Mouse (Mus musculus): Measurements from ENCODE around the gene Mettl1. TPM values are rescaled to one million over a fixed set of nuclear protein-coding genes. Genes with fewer than 3 reads are reported as not detected.

Gene Mettl1
- 21.7 TPM for polyA plus RNA-seq (2017; shearing (Covaris generic))

DNA sequence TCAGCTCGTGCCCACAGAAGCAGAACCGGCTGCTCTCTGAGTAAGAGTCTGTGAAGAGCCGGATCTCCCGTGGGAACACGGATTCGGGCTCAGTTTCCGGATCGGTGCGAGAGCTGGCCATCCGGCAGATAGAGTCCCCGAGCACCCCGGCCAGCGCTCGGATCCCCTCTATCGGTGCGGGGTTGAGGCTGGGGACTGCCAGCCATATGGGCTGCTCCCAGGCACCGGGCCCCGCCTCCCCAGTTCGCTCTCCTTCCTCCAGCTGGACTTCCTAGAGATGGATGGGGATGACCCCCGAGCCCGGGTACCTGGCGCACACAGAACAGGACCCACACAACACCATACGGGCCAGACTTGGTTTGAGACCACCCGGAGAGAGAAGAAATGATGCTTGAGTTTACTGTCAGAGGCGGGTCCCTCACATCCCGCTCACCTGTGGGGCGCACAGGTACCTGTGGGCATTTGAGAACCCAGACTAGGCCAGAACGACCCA lies at the start of gene Mettl1, which contains the start of gene Eef1akmt3:
TSS of gene Mettl1 (plus strand) at position 141 of the 493 bp plus-strand sequence.
TSS of gene Eef1akmt3 (minus strand) at position 240 of the 493 bp plus-strand sequence.

DNA sequence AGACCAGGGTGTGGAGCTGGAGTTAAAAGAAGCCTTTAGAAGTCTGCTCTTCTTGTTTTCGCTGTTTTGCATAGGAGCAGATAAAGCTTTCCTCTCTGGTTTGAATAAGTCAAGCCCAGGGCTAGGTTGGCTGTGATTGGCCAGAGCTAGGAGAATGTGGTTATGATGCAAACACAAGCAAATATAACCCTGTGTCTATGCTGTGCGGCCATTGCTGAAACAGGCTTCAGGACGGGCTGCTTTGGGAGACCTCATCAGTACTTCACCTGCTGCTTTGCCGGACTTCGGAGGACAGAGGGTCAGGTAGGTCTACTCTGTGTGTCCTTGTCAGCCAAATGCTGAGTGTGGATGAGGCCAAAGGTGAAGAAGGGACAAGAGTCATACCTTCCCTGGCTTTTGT lies 40.7 kb upstream of the Mettl1 start, which contains the start of gene Avil:
TSS of gene Avil (plus strand) at position 181 of the 400 bp plus-strand sequence.

DNA sequence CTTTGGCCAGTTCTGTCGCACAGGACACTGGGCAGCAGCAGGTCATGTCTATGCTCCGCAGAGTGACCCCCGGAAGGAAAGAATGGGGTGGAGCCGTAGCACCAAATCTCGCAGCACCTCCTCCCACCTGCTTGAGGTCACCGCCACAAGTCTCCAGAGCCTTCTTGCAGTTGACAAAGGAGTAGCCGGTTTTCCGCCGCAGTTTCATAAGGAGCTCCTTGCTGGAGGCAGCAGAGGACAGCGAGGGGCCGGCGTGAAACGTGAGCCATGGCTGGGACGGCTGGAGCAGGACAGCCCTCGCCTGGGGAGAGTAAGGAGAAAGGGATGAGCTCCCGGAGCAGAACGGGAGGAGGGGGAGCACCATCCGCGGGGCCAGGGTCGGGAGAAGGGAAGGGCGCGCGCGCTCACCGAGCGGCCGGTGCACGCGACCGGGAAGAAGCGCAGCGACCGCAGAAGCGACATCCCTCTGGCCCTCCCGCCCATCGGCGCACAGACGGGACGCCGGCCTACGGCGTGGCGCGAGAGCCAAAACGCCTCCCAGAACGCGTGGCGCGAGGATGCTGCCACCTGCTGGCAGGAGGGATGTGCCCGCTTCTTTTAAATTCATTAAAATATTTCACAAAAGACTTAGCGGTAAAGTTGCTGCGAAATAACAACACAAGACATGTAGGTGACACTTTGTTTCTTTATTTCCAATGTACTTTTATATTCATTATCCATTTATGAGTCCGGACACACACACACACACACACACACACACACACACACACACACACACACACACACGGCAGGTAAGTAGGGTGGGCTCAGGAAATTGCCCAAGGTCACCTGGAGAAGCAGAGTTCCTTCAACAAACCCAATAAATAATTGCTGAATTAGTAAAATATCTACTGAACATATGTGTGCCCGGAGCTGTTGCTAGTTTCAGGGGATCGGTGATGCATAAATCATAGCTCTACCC lies 10.6 kb upstream of the Mettl1 start, which contains the start of gene Tsfm:
TSS of gene Tsfm (minus strand) at position 505 of the 961 bp plus-strand sequence.

DNA sequence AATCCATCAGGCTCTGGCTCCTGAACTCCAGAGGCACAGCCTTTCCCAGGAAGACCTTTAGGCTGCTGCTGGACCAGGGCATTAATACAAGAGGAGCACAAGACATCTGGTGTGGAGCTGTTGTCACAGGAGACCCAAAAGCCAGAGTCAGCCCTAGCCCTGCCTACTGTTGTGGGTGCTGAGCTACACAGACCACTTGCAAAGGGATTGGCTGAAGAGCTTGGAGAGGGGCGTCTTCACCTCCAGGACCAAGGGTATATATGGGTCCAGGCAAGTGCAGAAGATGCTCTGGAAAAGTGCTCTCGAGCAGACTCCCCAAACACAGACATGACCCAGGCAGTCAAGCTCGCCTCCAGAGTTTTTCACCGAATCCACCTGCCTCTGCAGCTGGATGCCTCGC lies 6.7 kb downstream of the Mettl1 start, which contains the start of gene Cyp27b1:
TSS of gene Cyp27b1 (plus strand) at position 297 of the 400 bp plus-strand sequence.

DNA sequence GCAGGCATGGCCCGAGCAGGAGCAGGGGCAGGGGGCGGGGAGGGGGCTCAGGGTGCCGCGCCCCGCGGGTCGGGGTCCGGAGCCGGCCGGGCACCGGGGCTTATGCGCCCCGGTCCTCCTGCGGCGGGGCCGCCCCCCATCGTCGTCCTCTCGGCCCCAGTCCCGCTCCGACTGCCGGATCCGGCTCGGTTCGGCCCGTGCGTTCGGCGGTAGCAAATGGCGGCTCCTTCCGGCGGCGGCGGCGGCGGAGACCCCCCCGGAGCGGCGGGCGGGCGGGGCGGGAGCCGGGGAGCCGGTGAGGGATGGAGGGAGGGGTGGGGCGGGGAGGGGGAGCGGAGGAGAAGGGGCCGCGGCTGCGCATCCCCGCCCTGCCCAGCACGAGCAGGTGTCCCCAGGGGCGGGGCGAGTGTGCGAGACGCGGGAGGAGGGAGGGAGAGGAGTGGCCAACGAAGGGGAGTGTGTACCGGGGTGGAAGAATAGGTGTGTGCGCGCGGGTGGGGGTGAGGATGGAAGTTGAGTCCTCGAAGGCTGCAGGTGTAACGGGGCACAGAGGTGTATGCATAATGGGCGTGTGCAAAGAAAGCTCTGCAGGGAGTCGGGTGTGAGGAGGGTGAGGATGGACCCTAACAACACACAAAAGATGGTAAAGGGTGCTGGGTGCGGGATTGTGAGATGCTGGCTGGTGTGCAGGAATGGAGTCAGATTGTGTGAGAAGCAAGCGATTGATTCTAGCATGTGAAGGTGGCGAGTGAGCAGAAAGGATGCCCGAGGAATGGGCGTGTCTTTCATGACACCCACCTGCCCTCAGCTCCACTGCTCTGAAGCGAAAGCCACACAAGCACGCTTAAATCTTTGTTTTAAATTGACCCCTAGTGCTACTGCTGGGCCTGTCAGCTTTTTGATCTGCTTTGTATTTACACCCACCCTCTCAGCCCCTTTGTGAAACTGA lies 19.0 kb downstream of the Mettl1 start, which contains the start of gene March9:
TSS of gene March9 (minus strand) at position 217 of the 949 bp plus-strand sequence.

DNA sequence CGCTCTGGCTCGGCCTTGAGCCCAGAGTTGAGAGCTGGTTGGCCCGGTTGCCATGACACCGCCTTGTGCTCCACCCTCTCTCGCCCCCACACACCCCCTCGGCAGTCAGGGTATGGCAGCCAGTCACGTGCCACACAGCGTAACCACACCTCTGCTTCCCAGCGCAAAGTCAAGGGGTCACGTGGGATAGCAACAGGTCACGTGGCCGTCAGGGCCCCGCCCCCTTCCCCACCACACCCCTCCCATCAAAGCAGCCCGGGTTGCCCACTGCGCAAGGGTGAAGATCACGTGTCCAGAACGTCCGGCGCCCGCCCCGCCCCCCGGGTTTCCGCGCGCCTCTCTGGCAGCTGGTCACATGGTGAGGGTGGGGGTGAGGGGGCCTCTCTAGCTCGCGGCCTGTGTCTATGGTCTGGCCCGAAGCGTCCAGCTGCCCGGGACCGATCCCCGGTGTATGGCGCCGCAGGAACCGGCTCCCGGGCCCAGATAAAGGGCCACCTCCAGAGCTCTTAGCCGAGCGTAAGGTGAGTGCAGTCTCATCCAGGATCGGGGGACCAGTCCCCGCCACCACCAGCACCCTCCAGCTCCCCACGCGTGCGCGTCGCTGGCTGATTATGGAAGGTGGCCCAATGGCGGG lies 22.1 kb downstream of the Mettl1 start, which contains the start of gene Cdk4:
TSS of gene Cdk4 (plus strand) at position 296 of the 634 bp plus-strand sequence.

DNA sequence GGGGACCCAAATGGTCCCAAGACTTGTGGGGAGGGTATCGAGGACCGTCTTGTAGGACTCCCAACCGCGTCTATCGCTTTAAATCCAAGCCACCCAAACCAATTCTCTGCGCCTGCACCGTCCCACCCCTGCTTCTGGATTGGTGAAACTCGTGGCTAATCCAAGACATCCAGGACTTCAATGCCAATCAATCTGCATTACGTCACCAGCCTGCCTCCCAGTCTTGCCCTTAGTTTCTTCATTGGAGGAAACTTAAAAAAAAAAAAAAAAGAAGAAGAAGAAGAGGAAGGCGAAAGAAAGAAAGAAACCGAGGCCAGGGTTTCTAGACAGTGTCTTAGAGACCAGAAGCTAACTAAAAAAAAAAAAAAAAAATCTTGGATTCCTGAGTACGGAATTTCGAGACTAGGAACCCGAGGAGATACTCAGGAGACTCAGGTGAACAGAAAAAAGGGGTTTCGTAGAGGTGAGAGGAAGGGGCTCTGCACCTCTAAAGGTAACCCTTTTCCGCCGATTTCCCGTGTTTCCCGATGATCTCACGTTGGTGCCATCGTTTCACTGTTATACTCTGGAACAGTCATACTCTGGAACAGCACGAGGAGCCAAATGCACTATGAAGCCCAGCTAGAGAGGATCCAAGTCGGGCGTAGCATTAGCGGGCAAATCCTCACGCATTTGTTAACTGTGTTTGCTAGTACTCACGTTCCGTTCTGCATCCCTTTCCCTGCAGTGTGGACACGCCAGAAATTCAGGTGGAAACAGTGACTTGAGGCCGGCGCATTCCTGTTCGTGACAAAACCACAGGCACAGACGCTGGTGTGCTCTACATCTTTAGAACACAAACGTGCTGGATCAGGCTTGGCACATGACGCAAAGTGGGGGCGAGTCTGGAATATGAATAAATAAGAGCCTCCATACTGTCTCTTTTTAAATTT lies 29.2 kb downstream of the Mettl1 start, which contains the start of gene Tspan31:
TSS of gene Tspan31 (minus strand) at position 75 of the 932 bp plus-strand sequence.

DNA sequence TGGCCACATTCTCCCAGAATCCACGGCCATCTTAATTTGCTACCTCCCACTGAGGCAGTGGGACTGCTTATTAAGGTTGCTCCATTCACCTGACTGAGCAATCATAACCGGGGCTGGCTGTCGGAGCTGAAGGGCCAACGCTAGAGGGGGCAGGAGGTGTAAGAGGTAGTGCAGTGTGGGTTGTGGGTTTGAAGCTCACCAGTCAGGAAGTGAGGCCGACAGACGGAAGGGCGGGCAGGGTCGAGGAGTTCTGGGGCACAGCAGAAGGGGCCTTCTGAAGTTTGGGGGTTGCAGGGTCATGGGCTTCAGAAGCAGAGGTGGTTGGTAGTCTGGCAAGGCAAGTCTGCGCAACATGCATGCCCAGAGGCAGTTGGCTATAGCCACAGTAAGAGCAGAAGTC lies 33.9 kb downstream of the Mettl1 start, which contains the start of gene Agap2:
TSS of gene Agap2 (plus strand) at position 205 of the 400 bp plus-strand sequence.

Other genes starting within 250 kb of the Mettl1 start
- gene Atp23, start 140.1 kb upstream of the Mettl1 start, polyA plus RNA-seq (2017; shearing (Covaris generic)) = 11.3 TPM
- 18.1 TPM for gene Ctdsp2, start 62.7 kb upstream of the Mettl1 start, polyA plus RNA-seq (2017; shearing (Covaris generic))
- 0.22 TPM for gene Avil, start 40.7 kb upstream of the Mettl1 start, polyA plus RNA-seq (2017; shearing (Covaris generic))
- 51.0 TPM for gene Tsfm, start 10.6 kb upstream of the Mettl1 start, polyA plus RNA-seq (2017; shearing (Covaris generic))
- 0.18 TPM for gene Eef1akmt3, start 99 bp downstream of the Mettl1 start, polyA plus RNA-seq (2017; shearing (Covaris generic))
- gene Cyp27b1, start 6.8 kb downstream of the Mettl1 start, polyA plus RNA-seq (2017; shearing (Covaris generic)) = not detected
- 0.32 TPM for gene March9, start 18.8 kb downstream of the Mettl1 start, polyA plus RNA-seq (2017; shearing (Covaris generic))
- gene Cdk4, start 22.1 kb downstream of the Mettl1 start, polyA plus RNA-seq (2017; shearing (Covaris generic)) = 398 TPM
- 129 TPM for gene Tspan31, start 28.9 kb downstream of the Mettl1 start, polyA plus RNA-seq (2017; shearing (Covaris generic))
- gene Agap2, start 33.9 kb downstream of the Mettl1 start, polyA plus RNA-seq (2017; shearing (Covaris generic)) = 33.5 TPM
- gene Os9, start 79.7 kb downstream of the Mettl1 start, polyA plus RNA-seq (2017; shearing (Covaris generic)) = 232 TPM
- 632 TPM for gene B4galnt1, start 123.8 kb downstream of the Mettl1 start, polyA plus RNA-seq (2017; shearing (Covaris generic))
- 6.5 TPM for gene Slc26a10, start 139.2 kb downstream of the Mettl1 start, polyA plus RNA-seq (2017; shearing (Covaris generic))
- 0.32 TPM for gene Arhgef25, start 148.7 kb downstream of the Mettl1 start, polyA plus RNA-seq (2017; shearing (Covaris generic))
- 141 TPM for gene Dtx3, start 154.3 kb downstream of the Mettl1 start, polyA plus RNA-seq (2017; shearing (Covaris generic))
- gene Pip4k2c, start 170.2 kb downstream of the Mettl1 start, polyA plus RNA-seq (2017; shearing (Covaris generic)) = 43.4 TPM
- gene Kif5a, start 221.9 kb downstream of the Mettl1 start, polyA plus RNA-seq (2017; shearing (Covaris generic)) = 0.33 TPM
- 131 TPM for gene Dctn2, start 225.0 kb downstream of the Mettl1 start, polyA plus RNA-seq (2017; shearing (Covaris generic))
- 8.4 TPM for gene Mbd6, start 247.6 kb downstream of the Mettl1 start, polyA plus RNA-seq (2017; shearing (Covaris generic))